Comparison of ENCODE assay signal across 23 mouse cellular contexts in genomic region chr12:32098596-32098995, GRCm38 (mm10).
"Had no signal": no experiment of that assay in that cellular context is flagged by ENCODE, and none has a peak within 500 bp of the region (broad histone marks: within the 10 kb centered on the region; RNA-seq: fewer than 3 reads in every experiment).

No protein-coding gene starts in this region.

- H3K27me3 ChIP-seq: kidney, embryonic 15.5 days; limb, embryonic 12.5 days; limb, embryonic 15.5 days; lung, embryonic 15.5 days; midbrain, embryonic 12.5 days; midbrain, embryonic 15.5 days; neural tube, embryonic 12.5 days; neural tube, embryonic 15.5 days had no signal

- ATAC-seq: midbrain, embryonic 15.5 days had no signal

- DNase-seq: kidney, adult 11 months; kidney, adult 8-10 months; kidney, postnatal 10 days; kidney, postnatal 36 days; left cerebral cortex, postnatal 4 days; lung, adult 18-20 months; lung, postnatal 10 days; lung, postnatal 36 days; right cerebral cortex, adult 18-20 months; right cerebral cortex, postnatal 14 days; right cerebral cortex, postnatal 4 days; thymus, adult 2 months; thymus, postnatal 14 days; thymus, postnatal 4 days had no signal

- H3K4me2 ChIP-seq: kidney, embryonic 15.5 days; limb, embryonic 12.5 days; limb, embryonic 15.5 days; lung, embryonic 15.5 days; midbrain, embryonic 12.5 days; midbrain, embryonic 15.5 days; neural tube, embryonic 12.5 days; neural tube, embryonic 15.5 days had no signal

- H3K4me1 ChIP-seq: kidney, embryonic 15.5 days; limb, embryonic 15.5 days; lung, embryonic 15.5 days; midbrain, embryonic 12.5 days; midbrain, embryonic 15.5 days; neural tube, embryonic 12.5 days; neural tube, embryonic 15.5 days had no signal

- H3K9me3 ChIP-seq: kidney, embryonic 15.5 days; limb, embryonic 12.5 days; limb, embryonic 15.5 days; lung, embryonic 15.5 days; midbrain, embryonic 12.5 days; midbrain, embryonic 15.5 days; neural tube, embryonic 12.5 days; neural tube, embryonic 15.5 days had no signal

- H3K36me3 ChIP-seq: kidney, embryonic 15.5 days; limb, embryonic 12.5 days; limb, embryonic 15.5 days; lung, embryonic 15.5 days; midbrain, embryonic 12.5 days; midbrain, embryonic 15.5 days; neural tube, embryonic 12.5 days; neural tube, embryonic 15.5 days had no signal

- H3K9ac ChIP-seq: kidney, embryonic 15.5 days; limb, embryonic 12.5 days; limb, embryonic 15.5 days; lung, embryonic 15.5 days; midbrain, embryonic 12.5 days; midbrain, embryonic 15.5 days; neural tube, embryonic 12.5 days; neural tube, embryonic 15.5 days had no signal

- H3K27ac ChIP-seq: kidney, embryonic 15.5 days; limb, embryonic 12.5 days; limb, embryonic 15.5 days; lung, embryonic 15.5 days; midbrain, embryonic 12.5 days; midbrain, embryonic 15.5 days; neural tube, embryonic 12.5 days; neural tube, embryonic 15.5 days; stomach, postnatal 0 days had no signal

- H3K4me3 ChIP-seq: kidney, embryonic 15.5 days; limb, embryonic 12.5 days; limb, embryonic 15.5 days; lung, embryonic 15.5 days; midbrain, embryonic 12.5 days; midbrain, embryonic 15.5 days; neural tube, embryonic 12.5 days; neural tube, embryonic 15.5 days had no signal
